Mouse (Mus musculus): ENCODE data around the gene Mrpl2. TPM values are rescaled to one million over a fixed set of nuclear protein-coding genes. Genes with fewer than 3 reads are reported as not detected.

Mrpl2 gene
- polyA plus RNA-seq, 1 experiment from 2014 or later: 76.6 TPM

- Histone ChIP-seq H3K9me3 (no peaks in the 10 kb centered on the region), H3K9ac (peak within 1 kb of the TSS; percentile 95), H3K27me3 (no peaks in the 10 kb centered on the region), H3K4me1 (peaks cover 51% of the 10 kb centered on the region), H3K36me3 (replicated peaks) (peaks cover 32% of the 10 kb centered on the region), H3K4me2 (peak within 1 kb of the TSS; percentile 80), H3K27ac (peak within 1 kb of the TSS; percentile 94), H3K4me3 (replicated peaks) (peak within 1 kb of the TSS; percentile 85)
- WGBS: under 1% methylated on average over 84 of the region's 90 CpGs
- peak; percentile 85 for ATAC-seq (ENCODE audit: low FRiP score)
These were observed 17.0 kb upstream of the Mrpl2 start, which contains the start of gene Ptk7 for GRCm38 (mm10) chr17:46628791-46629684. Gene Ptk7 (minus strand): TSS chr17:46629504.

DNA sequence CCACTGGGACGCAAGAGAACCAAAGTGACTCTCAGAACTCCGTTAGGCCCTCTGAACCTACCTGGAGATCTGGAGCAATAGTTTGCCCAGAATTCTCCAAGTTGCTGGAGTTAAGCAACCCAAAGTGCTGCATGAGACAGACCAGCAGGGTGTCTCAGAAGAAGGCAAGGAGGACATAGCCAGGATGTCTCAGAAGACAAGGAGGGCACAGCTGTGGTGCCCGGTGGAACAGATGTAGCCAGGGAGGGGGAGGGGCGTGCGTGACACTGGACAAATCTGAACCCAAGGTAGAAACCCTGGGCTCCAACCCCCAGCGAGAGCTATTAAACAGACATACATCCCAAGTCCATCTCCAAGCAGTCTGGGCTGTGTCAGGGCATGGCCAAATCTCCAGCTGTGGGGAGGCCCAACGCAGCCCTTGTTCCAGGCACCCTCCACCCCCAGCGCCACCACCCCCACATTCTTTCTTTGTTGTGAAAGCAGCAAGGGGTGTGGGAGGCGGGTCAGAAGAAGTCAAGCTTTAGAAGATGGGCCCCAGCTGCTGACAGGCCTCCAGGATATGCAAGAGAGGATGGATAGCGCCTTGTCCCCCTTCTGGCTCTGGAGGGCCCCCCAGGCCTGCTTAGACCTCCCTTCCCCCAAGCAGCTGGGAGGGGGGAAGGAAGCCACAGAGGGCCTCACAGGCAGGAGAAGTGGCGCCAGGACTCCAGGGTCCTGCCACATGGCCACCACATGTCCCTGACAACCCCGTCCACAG is 16.2 kb upstream of the Mrpl2 start:
- Histone ChIP-seq H3K4me2 (peak overlapping the region; percentile 80), H3K4me1 (peaks cover 43% of the 10 kb centered on the region), H3K4me3 (replicated peaks) (peak overlapping the region; percentile 85), H3K27me3 (no peaks in the 10 kb centered on the region), H3K27ac (peak overlapping the region; percentile 94), H3K9ac (peak overlapping the region; percentile 95), H3K9me3 (no peaks in the 10 kb centered on the region), H3K36me3 (replicated peaks) (peaks cover 33% of the 10 kb centered on the region)
- WGBS: 15% methylated on average over 12 of the region's 12 CpGs
- ATAC-seq (ENCODE audit: low FRiP score): peak; percentile 68

GRCm38 (mm10) chr17:46636831-46637523 is 9.1 kb upstream of the Mrpl2 start:
- Histone ChIP-seq H3K4me2 (peak overlapping the region; percentile 39), H3K4me1 (peaks cover 5% of the 10 kb centered on the region), H3K36me3 (replicated peaks) (peaks cover 64% of the 10 kb centered on the region), H3K9ac (peak overlapping the region; percentile 29; the same call in 1 of the 2 replicates), H3K27ac (peak overlapping the region; percentile 46; the same call in 1 of the 2 replicates), H3K27me3 (no peaks in the 10 kb centered on the region), H3K4me3 (replicated peaks) (0 out of 2 replicates have a peak overlapping the region, but pooled peaks have one; percentile 8), H3K9me3 (no peaks in the 10 kb centered on the region)
- WGBS: 23% methylated on average over 15 of the region's 15 CpGs
- peak; percentile 63; the same call in 1 of the 2 replicates for ATAC-seq (ENCODE audit: low FRiP score)

GRCm38 (mm10) chr17:46639929-46640328 is 6.1 kb upstream of the Mrpl2 start:
- WGBS: 85% methylated on average over 9 of the region's 9 CpGs
- Histone ChIP-seq H3K36me3 (replicated peaks) (peaks cover 50% of the 10 kb centered on the region), H3K9ac (no peak overlapping the region), H3K4me3 (replicated peaks) (no peak overlapping the region), H3K27ac (no peak overlapping the region), H3K4me2 (no peak overlapping the region), H3K27me3 (no peaks in the 10 kb centered on the region), H3K9me3 (no peaks in the 10 kb centered on the region), H3K4me1 (peaks cover 14% of the 10 kb centered on the region)
- ATAC-seq (ENCODE audit: low FRiP score): no peak

DNA sequence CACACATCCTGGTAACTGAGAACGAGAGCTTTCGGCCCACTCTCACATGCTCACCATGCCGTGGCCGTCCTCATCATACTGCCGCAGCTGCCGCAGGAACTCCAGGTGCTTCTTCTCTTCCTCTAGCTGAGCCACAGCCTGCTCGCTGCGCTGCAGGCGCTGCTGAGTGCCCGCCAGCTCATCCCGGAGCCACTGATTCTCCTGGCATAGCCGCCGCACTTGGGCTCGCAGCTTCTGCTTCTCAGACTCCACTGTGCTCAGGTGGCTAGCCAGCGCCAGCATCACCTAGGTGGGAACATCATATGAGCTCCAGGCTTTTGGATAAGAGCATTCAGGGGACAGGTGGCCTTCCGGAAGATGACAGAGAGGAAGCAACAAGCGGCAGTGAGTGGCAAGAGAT is 4.0 kb upstream of the Mrpl2 start:
- ATAC-seq (ENCODE audit: low FRiP score): no peak
- Histone ChIP-seq H3K4me3 (replicated peaks) (no peak overlapping the region), H3K9me3 (no peaks in the 10 kb centered on the region), H3K9ac (no peak overlapping the region), H3K36me3 (replicated peaks) (peaks cover 41% of the 10 kb centered on the region), H3K27ac (no peak overlapping the region), H3K4me1 (peaks cover 19% of the 10 kb centered on the region), H3K4me2 (no peak overlapping the region), H3K27me3 (no peaks in the 10 kb centered on the region)
- 91% methylated on average over 17 of the region's 17 CpGs for WGBS

- Histone ChIP-seq H3K36me3 (replicated peaks) (peaks cover 45% of the 10 kb centered on the region), H3K9me3 (no peaks in the 10 kb centered on the region), H3K27ac (no peak overlapping the region), H3K4me3 (replicated peaks) (peak overlapping the region; percentile 81; the same call in 1 of the 2 replicates), H3K9ac (peak overlapping the region; percentile 85), H3K27me3 (no peaks in the 10 kb centered on the region), H3K4me2 (peak overlapping the region; percentile 83), H3K4me1 (peaks cover 22% of the 10 kb centered on the region)
- 90% methylated on average over 12 of the region's 12 CpGs for WGBS
- no peak for ATAC-seq (ENCODE audit: low FRiP score)
These were observed 1.8 kb upstream of the Mrpl2 start for GRCm38 (mm10) chr17:46644152-46644805.

GRCm38 (mm10) chr17:46644916-46645475 is 1.0 kb upstream of the Mrpl2 start:
- Histone ChIP-seq H3K27me3 (no peaks in the 10 kb centered on the region), H3K4me3 (replicated peaks) (peak overlapping the region; percentile 81), H3K36me3 (replicated peaks) (peaks cover 38% of the 10 kb centered on the region), H3K27ac (peak overlapping the region; percentile 37; the same call in 1 of the 2 replicates), H3K4me2 (peak overlapping the region; percentile 83), H3K4me1 (peaks cover 29% of the 10 kb centered on the region), H3K9ac (peak overlapping the region; percentile 85), H3K9me3 (no peaks in the 10 kb centered on the region)
- 10% methylated on average over 11 of the region's 11 CpGs for WGBS
- no peak for ATAC-seq (ENCODE audit: low FRiP score)

DNA sequence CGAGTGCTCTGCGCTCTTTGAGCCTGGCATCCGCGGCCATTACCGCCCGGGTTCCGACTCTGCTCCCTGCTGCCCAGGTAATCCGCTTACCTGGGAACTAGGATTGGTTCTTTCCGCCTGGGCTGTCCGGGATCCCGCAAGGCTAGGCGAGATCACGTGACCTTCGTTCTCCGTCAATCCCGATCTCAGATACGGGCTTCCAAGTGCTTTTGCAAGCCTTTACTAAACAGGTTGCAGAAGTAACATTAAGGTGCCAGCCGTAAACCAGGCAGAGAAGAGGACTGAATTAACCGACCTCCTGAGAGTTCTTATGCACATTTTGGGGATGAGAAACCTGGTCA is 263 bp downstream of the Mrpl2 start:
- Histone ChIP-seq H3K9me3 (no peaks in the 10 kb centered on the region), H3K36me3 (replicated peaks) (peaks cover 26% of the 10 kb centered on the region), H3K9ac (peak overlapping the region; percentile 68), H3K27me3 (no peaks in the 10 kb centered on the region), H3K4me2 (peak overlapping the region; percentile 83), H3K4me1 (peaks cover 36% of the 10 kb centered on the region), H3K27ac (peak overlapping the region; percentile 82), H3K4me3 (replicated peaks) (peak overlapping the region; percentile 81)
- under 1% methylated on average over 19 of the region's 19 CpGs for WGBS
- ATAC-seq (ENCODE audit: low FRiP score): no peak

- Histone ChIP-seq H3K4me2 (peak overlapping the region; percentile 83), H3K27ac (no peak overlapping the region), H3K36me3 (replicated peaks) (peaks cover 16% of the 10 kb centered on the region), H3K27me3 (no peaks in the 10 kb centered on the region), H3K4me1 (peaks cover 45% of the 10 kb centered on the region), H3K9ac (no peak overlapping the region), H3K4me3 (replicated peaks) (no peak overlapping the region), H3K9me3 (no peaks in the 10 kb centered on the region)
- no peak for ATAC-seq (ENCODE audit: low FRiP score)
- WGBS: 93% methylated on average over 7 of the region's 7 CpGs
These were observed 1.2 kb downstream of the Mrpl2 start for GRCm38 (mm10) chr17:46647279-46647678.

DNA sequence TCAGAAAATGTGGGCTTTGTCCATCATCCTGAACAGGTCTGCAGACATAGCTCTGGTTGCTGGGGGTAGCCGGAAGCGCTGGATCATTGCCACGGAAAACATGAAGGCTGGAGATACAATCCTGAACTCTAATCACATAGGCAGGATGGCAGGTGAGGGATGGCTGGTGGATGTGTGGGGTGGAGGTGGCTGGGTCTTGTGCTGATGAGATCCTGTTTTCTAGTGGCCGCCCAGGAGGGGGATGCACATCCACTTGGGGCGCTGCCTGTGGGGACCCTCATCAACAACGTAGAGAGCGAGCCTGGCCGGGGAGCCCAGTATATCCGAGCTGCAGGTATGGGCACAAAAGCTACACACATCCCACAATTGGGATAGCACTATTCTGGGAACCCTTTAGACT is 2.4 kb downstream of the Mrpl2 start:
- Histone ChIP-seq H3K27ac (no peak overlapping the region), H3K9ac (no peak overlapping the region), H3K36me3 (replicated peaks) (peaks cover 21% of the 10 kb centered on the region), H3K4me1 (peaks cover 56% of the 10 kb centered on the region), H3K4me2 (no peak overlapping the region), H3K4me3 (replicated peaks) (no peak overlapping the region), H3K9me3 (no peaks in the 10 kb centered on the region), H3K27me3 (no peaks in the 10 kb centered on the region)
- ATAC-seq (ENCODE audit: low FRiP score): no peak
- 97% methylated on average over 9 of the region's 9 CpGs for WGBS

- peak overlapping the region; percentile 65 for H3K4me3 ChIP-seq (replicated peaks)
- peak overlapping the region; percentile 94 for H3K27ac ChIP-seq
- H3K9ac ChIP-seq: peak overlapping the region; percentile 86
- 42% methylated on average over 15 of the region's 15 CpGs for WGBS
- peaks cover 48% of the 10 kb centered on the region for H3K4me1 ChIP-seq
- no peak for ATAC-seq (ENCODE audit: low FRiP score)
- no peaks in the 10 kb centered on the region for H3K27me3 ChIP-seq
- peak overlapping the region; percentile 86 for H3K4me2 ChIP-seq
- no peaks in the 10 kb centered on the region for H3K9me3 ChIP-seq
- peaks cover 34% of the 10 kb centered on the region for H3K36me3 ChIP-seq (replicated peaks)
These were observed 3.8 kb downstream of the Mrpl2 start for GRCm38 (mm10) chr17:46649811-46650210.
